Mouse (Mus musculus) liver, adult (tissue): ENCODE measurements around the gene Mxd4.
A peak's percentile ranks its signal among the peaks of the same experiment; 100 is the strongest.

Experiments
- GATA4 ChIP-seq: IDR thresholded peaks from 2 replicates; pipeline ENCODE4 v1.6.1; 2014; ENCODE audit warnings: mild to moderate bottlenecking, low read length; ENCODE audit not compliant: insufficient replicate concordance

Mxd4 gene

DNA sequence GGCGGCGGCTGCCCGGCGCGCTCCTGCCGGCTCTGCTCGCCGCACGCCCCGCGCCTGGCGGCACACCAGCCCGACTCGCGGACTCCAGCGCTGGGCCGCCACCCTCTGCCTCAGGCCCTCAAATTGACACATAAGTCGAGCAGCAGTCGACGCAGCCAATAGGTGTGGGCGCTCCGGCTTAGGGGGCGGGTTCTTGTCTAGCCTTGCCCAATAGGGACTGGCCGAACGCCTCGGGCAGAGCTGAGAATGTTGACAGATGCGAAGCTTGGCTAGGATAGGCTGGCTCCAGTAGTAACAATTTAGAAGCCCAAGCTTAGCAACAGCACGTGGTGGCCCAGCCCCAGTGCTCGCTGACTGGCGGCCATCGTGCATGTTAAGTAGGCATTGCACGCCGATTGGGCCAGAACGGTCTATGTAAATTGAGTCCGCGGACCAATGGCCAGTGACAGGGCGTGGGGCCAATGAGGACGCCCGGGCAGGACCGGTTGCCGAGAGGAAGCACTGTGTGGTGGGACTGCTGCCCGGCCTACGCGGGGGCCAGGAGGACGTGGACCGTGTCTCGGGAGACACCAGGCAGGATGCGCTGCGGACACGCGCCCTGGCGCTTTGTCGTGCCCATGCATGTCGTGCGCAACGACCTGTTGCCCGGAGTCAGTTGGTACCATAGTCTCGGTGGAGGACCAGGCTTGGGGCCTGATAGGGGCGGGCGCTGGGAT is at the start of gene Mxd4:
Mxd4 (minus strand) TSS at position 120 of the 716 bp plus-strand sequence.
- TF ChIP-seq GATA4, result peak; percentile 29; the same call in 1 of the 2 replicates

DNA sequence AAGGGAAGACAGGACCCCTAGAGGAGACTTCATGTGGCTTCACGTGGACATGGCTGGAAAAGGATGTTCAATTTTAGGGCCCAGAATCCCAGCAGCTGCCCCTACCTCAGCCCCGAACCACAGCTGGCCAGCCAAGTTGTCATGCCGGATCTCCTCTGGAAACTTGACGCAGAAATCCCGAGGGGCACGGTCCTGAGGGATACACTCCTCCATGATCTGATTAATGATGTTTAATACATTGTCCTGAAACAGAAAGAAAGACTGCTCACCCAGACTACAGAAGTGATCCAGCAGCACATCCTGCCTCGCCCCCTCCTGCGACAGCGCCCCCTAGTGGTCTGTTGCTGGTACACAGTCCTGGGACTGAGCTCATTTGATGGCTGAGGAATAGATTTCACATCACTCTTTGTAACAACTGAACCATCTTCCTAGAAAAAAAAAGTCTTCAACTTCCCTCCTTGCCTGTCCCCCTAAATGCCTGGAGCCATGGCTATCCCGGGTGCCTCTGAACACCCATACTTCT is 48.4 kb upstream of the Mxd4 start:
- TF ChIP-seq GATA4, result no peak

DNA sequence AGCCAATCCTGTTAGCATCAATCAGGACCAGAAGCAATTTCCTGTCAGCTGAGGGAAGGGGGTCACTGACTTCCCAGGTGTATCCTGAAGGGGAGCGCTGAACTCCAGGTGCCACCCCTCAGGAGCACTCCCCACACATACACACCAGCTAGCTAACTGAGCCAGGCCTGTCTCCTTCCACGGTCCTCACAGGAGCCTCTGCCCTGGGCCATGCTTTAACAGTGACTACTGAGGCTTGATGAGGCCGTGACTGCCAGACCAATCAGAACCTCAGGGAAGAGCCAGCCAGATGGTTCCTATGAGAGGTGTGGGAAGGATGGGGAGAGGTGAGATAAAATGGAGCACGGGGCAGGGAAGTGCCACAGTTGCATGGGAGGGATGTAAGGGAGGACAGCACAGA is 47.5 kb upstream of the Mxd4 start:
- no peak for TF ChIP-seq GATA4

GRCm38 (mm10) chr5:34233221-34233515 is 45.6 kb upstream of the Mxd4 start:
- TF ChIP-seq GATA4, result no peak

- no peak for TF ChIP-seq GATA4
These were observed 45.1 kb upstream of the Mxd4 start for GRCm38 (mm10) chr5:34232481-34233220.

GRCm38 (mm10) chr5:34231901-34232300 is 44.4 kb upstream of the Mxd4 start:
- no peak for TF ChIP-seq GATA4

DNA sequence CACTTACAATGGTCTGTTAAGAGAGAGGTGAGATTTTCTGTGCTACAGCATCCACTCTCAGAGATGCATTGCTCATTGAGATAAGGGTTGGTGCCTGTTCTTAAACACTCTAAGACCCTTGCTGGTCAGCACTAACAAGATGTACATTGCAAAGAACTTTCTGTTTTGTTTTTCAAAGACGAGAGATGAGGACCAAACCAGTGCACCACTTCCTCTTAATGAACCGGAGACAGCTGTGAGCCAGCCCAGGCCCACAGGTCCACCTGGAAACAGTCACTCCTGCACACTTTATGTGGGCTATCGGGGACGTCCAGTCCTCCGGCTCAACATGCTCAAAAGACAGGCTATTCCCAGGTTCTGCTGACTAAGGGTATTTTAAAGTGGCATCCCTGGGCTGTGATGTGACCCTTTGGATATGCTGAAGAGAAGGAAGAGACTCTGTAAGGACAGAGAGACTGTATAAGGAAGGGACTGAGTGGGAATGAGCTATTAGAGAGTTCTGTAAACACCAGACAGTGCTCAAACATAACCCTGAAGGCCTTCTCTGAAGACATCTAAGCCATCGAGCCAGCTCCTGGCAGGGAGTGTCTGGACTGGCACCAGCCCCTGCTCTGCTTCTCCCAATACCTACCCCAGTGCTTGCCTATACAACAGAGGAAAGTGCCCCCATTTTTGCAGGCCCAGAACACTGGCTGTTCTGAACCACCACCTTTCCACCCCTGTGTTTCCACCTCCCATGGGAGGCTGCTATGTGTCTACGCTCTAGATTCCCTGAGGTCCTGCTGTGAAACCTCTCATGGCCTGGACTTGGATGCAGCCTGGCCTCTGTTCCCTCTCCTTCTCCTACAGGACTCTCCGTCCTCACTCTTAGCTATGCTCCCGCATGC is 43.3 kb upstream of the Mxd4 start:
- no peak for TF ChIP-seq GATA4

GRCm38 (mm10) chr5:34229503-34229902 is 42.0 kb upstream of the Mxd4 start:
- no peak for TF ChIP-seq GATA4

- TF ChIP-seq GATA4, result no peak
These were observed 38.0 kb upstream of the Mxd4 start for GRCm38 (mm10) chr5:34225516-34225915.

DNA sequence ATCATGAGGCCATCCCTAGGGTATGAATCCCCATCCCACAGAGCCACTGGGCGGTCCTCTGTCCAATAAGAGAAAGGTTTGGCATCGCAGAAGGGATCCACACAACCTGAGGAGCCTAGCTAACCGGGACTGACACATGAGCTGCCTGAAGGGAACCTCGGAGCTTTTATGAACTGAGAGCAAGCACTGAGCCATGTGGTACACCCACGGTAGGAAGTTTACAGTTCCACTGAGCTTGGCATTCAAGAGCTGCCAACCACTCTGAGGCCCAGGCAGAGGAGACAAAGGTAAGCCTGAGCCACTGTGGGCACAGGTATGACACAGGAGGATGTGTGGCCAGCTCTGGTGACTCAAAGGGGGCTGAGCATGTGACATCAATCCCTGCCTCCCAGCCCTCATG is 37.0 kb upstream of the Mxd4 start:
- no peak for TF ChIP-seq GATA4

GRCm38 (mm10) chr5:34220001-34220400 is 32.5 kb upstream of the Mxd4 start:
- no peak for TF ChIP-seq GATA4

GRCm38 (mm10) chr5:34218672-34219071 is 31.2 kb upstream of the Mxd4 start:
- TF ChIP-seq GATA4, result no peak

DNA sequence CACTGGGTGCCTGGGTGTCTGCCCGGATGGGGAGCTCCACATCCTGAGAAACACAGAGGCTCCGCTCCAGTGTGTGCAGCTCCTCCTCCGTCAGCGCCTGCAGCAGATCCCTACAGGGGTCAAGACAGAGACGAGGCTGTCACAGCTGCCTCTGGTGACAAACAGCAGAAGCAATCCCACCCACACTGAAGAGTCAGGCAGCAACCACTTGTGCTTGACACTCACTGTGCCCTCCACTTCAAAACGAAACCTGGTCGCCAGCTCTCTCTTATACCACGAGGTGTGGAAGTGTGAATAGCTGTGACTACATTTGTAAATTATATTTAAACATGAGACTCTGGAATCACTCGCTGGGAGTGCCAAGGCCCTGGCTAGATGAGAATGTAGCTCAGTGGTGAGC is 30.2 kb upstream of the Mxd4 start:
- no peak for TF ChIP-seq GATA4

GRCm38 (mm10) chr5:34216025-34216424 is 28.5 kb upstream of the Mxd4 start:
- no peak for TF ChIP-seq GATA4

DNA sequence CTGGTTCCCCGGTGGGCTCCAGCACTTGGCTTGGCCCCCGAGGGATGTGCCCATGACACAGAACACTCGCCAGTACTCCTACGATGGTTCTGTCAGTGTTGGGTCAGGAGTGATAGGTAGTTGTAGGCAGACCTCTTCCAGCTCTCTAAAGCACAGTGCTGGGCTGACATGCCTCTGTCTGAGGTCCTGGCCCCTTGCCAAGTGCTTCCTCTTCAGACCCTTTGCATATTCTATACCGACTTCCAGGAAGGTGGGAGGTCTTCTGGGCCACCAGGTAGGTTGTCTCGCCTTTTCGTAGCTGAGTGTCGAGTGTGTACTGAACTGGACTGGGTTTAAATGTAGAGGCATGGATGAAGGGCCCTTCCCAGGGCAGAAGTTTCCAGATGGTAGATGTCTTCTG is 26.1 kb upstream of the Mxd4 start:
- TF ChIP-seq GATA4, result no peak

- no peak for TF ChIP-seq GATA4
These were observed 22.8 kb upstream of the Mxd4 start for GRCm38 (mm10) chr5:34210279-34210678.

GRCm38 (mm10) chr5:34207503-34207902 is 20.0 kb upstream of the Mxd4 start:
- TF ChIP-seq GATA4, result no peak
